Mouse (Mus musculus) G1E (cell line): ENCODE measurements around the gene Myh9.

Experiments used
- CTCF ChIP-seq: IDR thresholded peaks from 2 replicates; pipeline ENCODE4 v1.5.1; 2012; ENCODE audit warnings: low read depth, low read length, inconsistent platforms, mixed read lengths
- GATA1 ChIP-seq: IDR thresholded peaks from 2 replicates; pipeline ENCODE4 v1.6.1; 2012; ENCODE audit warnings: borderline replicate concordance, low read length, inconsistent platforms, mixed read lengths

DNA sequence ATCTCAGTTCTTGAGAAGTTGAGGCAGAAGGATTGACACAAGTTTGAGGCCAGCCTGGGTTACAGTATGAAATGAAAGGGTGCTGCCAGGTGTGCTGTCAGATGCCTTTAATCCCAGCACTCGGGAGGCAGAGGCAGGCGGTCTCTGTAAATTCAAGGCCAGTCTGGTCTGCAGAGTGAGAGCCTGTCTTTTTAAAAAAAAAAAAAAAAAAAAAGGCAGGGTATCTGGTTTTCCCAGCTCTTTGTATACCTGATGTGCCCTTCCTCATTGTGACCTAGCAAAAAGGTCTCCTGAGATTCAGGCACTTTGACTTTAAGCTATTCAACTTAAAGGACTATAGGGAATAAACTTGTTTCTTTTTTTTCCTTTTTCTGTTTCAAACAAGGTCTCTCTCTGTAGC, 10.0 kb upstream of the Myh9 start:
- no peak for TF ChIP-seq CTCF
- TF ChIP-seq GATA1, result no peak
